Mouse (Mus musculus): Measurements from ENCODE around the gene Snrnp27. TPM values are rescaled to one million over a fixed set of nuclear protein-coding genes. Genes with fewer than 3 reads are reported as not detected.

Snrnp27 gene
- 5.0 and 5.2 TPM in 2 replicates for polyA plus RNA-seq (2012; rRNA removed; ENCODE audit: low replicate concordance)

GRCm38 (mm10) chr6:86683872-86684654 is at the start of gene Snrnp27:
Gene Snrnp27, minus strand, starts transcription at chr6:86684522.

GRCm38 (mm10) chr6:86733183-86733876 is 49.0 kb upstream of the Snrnp27 start, which contains the start of gene Gmcl1:
Gene Gmcl1, minus strand, starts transcription at chr6:86733383.

GRCm38 (mm10) chr6:86668580-86669239 is 15.6 kb downstream of the Snrnp27 start, which contains the start of gene Mxd1:
Gene Mxd1, minus strand, starts transcription at chr6:86669161.

GRCm38 (mm10) chr6:86627946-86628345 is 56.4 kb downstream of the Snrnp27 start, which contains the start of gene Asprv1:
Gene Asprv1, plus strand, starts transcription at chr6:86628164.

Other genes with a start within 250 kb of the Snrnp27 start
- gene C87436, start 246.1 kb downstream of the Snrnp27 start, polyA plus RNA-seq (2012; rRNA removed; ENCODE audit: low replicate concordance): 2.6 and 4.9 TPM in 2 replicates
- gene Pcbp1, start 158.2 kb downstream of the Snrnp27 start, polyA plus RNA-seq (2012; rRNA removed; ENCODE audit: low replicate concordance): 283 and 294 TPM in 2 replicates
- gene Asprv1, start 56.4 kb downstream of the Snrnp27 start, polyA plus RNA-seq (2012; rRNA removed; ENCODE audit: low replicate concordance): 0.08 and 0.15 TPM in 2 replicates
- gene Mxd1, start 15.4 kb downstream of the Snrnp27 start, polyA plus RNA-seq (2012; rRNA removed; ENCODE audit: low replicate concordance): 41.7 and 183 TPM in 2 replicates
- 11.0 and 19.8 TPM in 2 replicates for gene Gmcl1, start 48.9 kb upstream of the Snrnp27 start, polyA plus RNA-seq (2012; rRNA removed; ENCODE audit: low replicate concordance)
- 65.2 and 147 TPM in 2 replicates for gene Anxa4, start 109.1 kb upstream of the Snrnp27 start, polyA plus RNA-seq (2012; rRNA removed; ENCODE audit: low replicate concordance)
- 9.6 and 10.1 TPM in 2 replicates for gene Aak1, start 165.0 kb upstream of the Snrnp27 start, polyA plus RNA-seq (2012; rRNA removed; ENCODE audit: low replicate concordance)

Measured in duodenum, adult 2 months (tissue).